Mouse (Mus musculus): ENCODE measurements around the gene Col5a3. TPM values are rescaled to one million over a fixed set of nuclear protein-coding genes. Genes with fewer than 3 reads are reported as not detected.

Col5a3 gene
- total RNA-seq, 2 experiments from 2014 or later: 26.1 to 33.6 TPM

Other genes with a start within 250 kb of the Col5a3 start
- 1 to 10 TPM; 2.6 to 3.0 TPM for gene Zfp846, start 233.8 kb downstream of the Col5a3 start, total RNA-seq (2021)
- 100 to 1,000 TPM; 163 to 198 TPM for gene Ubl5, start 172.2 kb downstream of the Col5a3 start, total RNA-seq (2021)
- 1 to 10 TPM; 4.7 to 6.0 TPM for gene Fbxl12, start 170.3 kb downstream of the Col5a3 start, total RNA-seq (2021)
- gene Pin1, start 163.0 kb downstream of the Col5a3 start, total RNA-seq (2021): 10 to 100 TPM; 12.6 to 13.4 TPM
- under 1 TPM in 1 of 2 experiments, not detected in 1; 0.13 TPM for gene Olfm2, start 68.7 kb downstream of the Col5a3 start, total RNA-seq (2021)
- under 1 TPM; 0.17 to 0.23 TPM for gene Rdh8, start 3.4 kb upstream of the Col5a3 start, total RNA-seq (2021)
- 1 to 10 TPM; 1.7 TPM for gene A230050P20Rik, start 53.6 kb upstream of the Col5a3 start, total RNA-seq (2021)
- gene Angptl6, start 64.7 kb upstream of the Col5a3 start, total RNA-seq (2021): 1 to 10 TPM; 3.8 to 5.2 TPM
- 1 to 10 TPM; 6.1 to 8.7 TPM for gene Ppan, start 73.1 kb upstream of the Col5a3 start, total RNA-seq (2021)
- 10 to 100 TPM; 88.8 to 96.0 TPM for gene Eif3g, start 83.6 kb upstream of the Col5a3 start, total RNA-seq (2021)
- gene Dnmt1, start 144.8 kb upstream of the Col5a3 start, total RNA-seq (2021): 1 to 10 TPM; 6.0 to 7.7 TPM
- 1 to 10 TPM; 1.5 to 1.6 TPM for gene S1pr2, start 161.7 kb upstream of the Col5a3 start, total RNA-seq (2021)
- gene Mrpl4, start 187.7 kb upstream of the Col5a3 start, total RNA-seq (2021): 10 to 100 TPM; 58.5 to 58.7 TPM
- gene Icam1, start 200.9 kb upstream of the Col5a3 start, total RNA-seq (2021): 1 to 10 TPM; 1.9 to 2.1 TPM
- 1 to 10 TPM; 1.2 to 1.7 TPM for gene Icam4, start 214.3 kb upstream of the Col5a3 start, total RNA-seq (2021)
- gene Icam5, start 217.0 kb upstream of the Col5a3 start, total RNA-seq (2021): not detected